Mouse (Mus musculus): Measurements from ENCODE around the gene Zfp747.
"Not testable (repeated sequence)": the region's sequence is repeated elsewhere in the genome, so short reads cannot be mapped to it uniquely, and the experiment has no call there.

Gene Zfp747

DNA sequence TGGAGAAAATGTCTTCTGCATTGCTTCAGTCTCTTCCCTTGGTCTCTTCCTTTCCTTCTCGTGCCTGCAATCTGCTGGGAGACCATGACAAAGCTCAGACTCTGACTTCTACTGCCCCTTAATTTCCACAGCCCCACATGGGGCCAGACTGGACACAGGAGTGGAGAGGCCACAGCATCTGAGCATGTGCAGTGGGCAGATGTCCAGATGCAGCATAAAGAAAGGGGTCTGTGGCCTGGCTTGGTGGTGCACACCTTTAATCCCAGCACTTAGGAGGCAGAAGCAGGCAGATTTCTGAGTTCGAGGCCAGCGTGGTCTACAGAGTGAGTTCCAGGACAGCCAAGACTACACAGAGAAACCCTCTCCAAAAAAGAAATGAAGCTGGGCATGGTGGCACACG, 9.7 kb upstream of the Zfp747 start:
- in situ Hi-C loops (cut with MboI; ENCODE audit: low pct_unique_long_range_greater_than_20kb in 1 of 2, low sequenced_read_pairs in 2 of 2, unreplicated experiment in 1 of 2), result not testable (repeated sequence)

DNA sequence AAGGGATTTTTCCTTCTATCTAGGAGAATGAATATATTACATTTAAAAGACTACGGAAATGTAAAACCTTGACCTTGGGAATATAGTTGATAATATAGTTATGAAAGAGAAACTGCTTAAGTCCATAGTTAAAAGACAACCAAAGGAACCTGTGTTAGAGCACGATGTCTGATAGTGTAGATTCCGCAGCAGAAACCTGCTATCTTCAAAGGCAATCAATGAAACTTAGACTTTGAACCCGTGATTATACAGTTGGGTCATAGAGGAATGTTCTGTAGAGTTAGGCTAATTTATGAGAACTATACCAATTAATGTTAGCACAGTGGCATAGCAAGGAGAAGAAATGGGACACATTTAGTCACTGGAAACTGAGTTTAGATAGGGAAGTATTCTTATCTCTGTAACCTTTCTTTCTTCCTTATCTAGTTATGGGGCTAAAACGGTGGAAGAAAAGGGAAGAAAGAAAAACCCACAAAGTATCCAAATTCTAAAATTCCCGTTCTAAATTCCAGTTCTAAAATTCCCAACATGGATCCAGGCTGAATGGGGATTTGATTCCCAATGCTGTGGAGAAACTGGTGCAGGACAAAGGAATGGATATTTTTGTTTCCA, 2.6 kb upstream of the Zfp747 start:
- in situ Hi-C loops (cut with MboI; ENCODE audit: low pct_unique_long_range_greater_than_20kb in 1 of 2, low sequenced_read_pairs in 2 of 2, unreplicated experiment in 1 of 2), result no loop called here

DNA sequence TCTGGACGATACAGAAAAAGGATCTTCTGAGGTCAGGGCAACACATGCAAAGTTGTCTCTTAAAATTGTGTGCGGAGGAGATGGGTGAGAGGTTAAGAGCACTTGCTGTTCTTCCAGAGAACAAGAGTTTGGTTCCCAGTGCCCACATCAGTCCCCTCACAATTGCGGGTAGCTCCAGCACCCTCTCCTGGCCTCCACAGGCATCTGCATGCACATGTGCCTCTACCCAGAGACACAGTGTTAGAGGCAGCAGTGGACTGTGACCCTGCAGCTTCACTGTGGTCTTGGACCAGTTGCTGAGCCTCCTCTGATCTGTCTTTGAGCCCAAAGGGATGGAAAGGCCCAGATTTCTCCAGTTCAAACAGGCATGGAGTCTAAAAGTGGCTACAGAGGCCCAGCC, 4.0 kb downstream of the Zfp747 start:
- in situ Hi-C loops (cut with MboI; ENCODE audit: low pct_unique_long_range_greater_than_20kb in 1 of 2, low sequenced_read_pairs in 2 of 2, unreplicated experiment in 1 of 2), result not testable (repeated sequence)

DNA sequence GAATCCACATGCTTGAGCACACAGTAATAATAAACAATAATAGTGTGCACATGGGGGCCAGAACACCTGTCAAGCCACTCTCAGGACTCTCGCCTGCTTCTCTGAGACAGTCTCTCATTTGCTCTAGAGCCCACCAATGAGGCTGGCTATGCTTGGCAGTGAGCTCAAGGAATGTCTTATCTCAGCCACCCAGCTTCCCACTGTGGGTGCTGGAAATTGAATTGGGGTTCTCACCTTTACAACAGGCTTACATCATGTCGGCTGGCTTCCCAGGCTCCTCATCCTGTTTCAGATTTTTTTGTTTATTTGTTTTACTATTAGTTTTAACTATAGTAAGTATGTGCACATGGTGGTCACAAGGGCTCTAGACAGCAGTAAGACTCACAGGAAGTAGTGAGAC, 4.6 kb downstream of the Zfp747 start:
- in situ Hi-C loops (cut with MboI; ENCODE audit: low pct_unique_long_range_greater_than_20kb in 1 of 2, low sequenced_read_pairs in 2 of 2, unreplicated experiment in 1 of 2), result no loop called here

DNA sequence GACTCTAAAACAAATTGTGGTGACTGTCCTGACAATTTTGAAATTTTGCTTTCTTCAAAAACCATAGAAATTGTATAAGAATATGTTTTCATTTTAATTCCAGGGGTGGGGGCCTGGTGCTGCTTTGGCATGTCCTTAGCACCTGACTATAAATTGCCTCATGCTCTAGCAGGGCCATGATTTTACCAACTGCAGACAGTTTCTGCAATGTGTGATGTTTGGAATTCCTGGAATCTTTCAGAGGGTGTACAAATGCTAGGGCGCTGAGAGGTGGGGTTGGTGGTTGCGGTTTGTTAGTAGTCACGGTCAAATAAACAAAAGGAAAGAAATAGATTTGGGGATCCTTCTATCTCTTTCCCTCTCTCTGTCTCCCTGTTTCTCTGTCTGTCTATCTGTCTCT, 9.6 kb downstream of the Zfp747 start:
- in situ Hi-C loops (cut with MboI; ENCODE audit: low pct_unique_long_range_greater_than_20kb in 1 of 2, low sequenced_read_pairs in 2 of 2, unreplicated experiment in 1 of 2), result no loop called here

DNA sequence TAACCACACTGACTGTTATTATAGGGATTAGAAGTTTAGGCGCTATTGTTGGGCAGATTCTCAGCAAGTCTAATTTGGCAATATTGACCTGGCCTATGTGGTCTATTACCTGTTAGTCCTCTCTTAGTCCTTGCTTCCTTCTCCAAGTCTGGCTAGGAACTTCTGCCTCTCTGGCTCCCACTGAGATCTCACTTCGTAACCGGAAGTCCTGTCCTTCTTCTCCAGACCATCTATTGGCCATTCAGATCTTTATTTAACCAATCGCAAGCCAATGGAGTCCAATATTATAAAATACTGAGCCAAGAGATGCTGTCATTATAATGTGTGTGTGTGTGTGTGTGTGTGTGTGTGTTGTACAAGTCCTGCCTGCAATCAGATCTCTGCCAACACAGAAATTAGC, 11.7 kb downstream of the Zfp747 start:
- in situ Hi-C loops (cut with MboI; ENCODE audit: low pct_unique_long_range_greater_than_20kb in 1 of 2, low sequenced_read_pairs in 2 of 2, unreplicated experiment in 1 of 2), result loop anchor here in 1 of 2 experiments (5.0 kb wide), 1 partner anchor 38 kb away; no protein-coding TSS in a partner anchor

DNA sequence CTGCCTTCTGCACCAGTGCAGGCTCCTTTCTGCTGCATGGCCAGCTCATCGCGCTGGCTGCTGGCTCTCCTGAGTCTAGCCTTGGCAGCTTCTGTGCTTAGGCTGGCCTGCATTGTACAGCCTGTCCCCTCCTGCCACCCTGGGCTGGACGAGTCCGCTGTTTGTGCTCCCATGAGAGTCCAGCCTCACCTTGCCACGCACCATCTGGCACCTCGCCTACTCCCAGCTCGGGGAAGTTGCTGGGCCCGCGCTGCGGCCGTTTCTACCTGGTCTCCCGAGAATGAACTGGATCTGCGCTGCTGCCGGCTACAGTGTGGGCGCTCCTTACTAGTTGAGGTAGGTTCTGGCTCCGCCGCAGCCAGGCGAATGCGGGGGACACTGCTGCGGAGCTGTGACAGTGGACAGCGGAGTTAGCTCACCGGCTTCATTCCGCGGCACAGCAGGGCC, 12.4 kb downstream of the Zfp747 start:
- in situ Hi-C loops (cut with MboI; ENCODE audit: low pct_unique_long_range_greater_than_20kb in 1 of 2, low sequenced_read_pairs in 2 of 2, unreplicated experiment in 1 of 2), result loop anchor here in 1 of 2 experiments (5.0 kb wide), 1 partner anchor 39 kb away; no protein-coding TSS in a partner anchor

DNA sequence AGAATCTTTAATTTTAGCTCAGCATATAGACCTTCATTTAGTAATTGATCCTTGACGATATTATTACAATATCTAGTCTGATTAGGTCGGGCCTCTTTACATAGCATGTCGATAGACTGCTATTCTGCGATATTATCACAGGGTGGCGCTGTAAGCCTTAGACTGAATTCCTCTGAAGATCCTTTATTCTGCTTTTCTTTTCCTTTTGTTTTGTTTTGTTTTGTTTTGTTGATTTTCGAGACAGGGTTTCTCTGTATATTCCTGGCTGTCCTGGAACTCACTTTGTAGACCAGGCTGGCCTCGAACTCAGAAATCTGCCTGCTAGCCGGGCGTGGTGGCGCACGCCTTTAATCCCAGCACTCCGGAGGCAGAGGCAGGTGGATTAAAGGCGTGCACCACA, 13.4 kb downstream of the Zfp747 start:
- in situ Hi-C loops (cut with MboI; ENCODE audit: low pct_unique_long_range_greater_than_20kb in 1 of 2, low sequenced_read_pairs in 2 of 2, unreplicated experiment in 1 of 2), result loop anchor here in 1 of 2 experiments (5.0 kb wide), 1 partner anchor 40 kb away; no protein-coding TSS in a partner anchor

DNA sequence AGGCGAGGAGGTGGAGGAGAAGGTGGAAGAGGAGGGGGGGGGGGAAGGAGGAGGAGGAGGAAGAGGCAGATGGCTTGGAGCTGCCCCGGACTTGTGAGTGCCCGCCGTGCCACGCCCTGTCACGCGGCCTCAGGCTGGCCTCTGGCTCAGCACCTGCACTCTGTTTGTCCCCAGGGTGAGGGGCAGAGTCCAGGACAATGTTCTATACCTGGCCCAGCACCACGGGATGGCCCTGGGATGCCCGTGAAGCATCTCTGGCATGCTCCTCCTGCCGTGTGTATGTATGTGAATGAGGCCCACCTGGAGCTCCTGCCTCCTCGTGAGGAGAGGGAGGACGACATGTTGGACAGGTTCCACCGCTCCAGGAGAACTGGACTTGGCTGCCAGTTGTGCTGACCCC, 14.4 kb downstream of the Zfp747 start:
- in situ Hi-C loops (cut with MboI; ENCODE audit: low pct_unique_long_range_greater_than_20kb in 1 of 2, low sequenced_read_pairs in 2 of 2, unreplicated experiment in 1 of 2), result loop anchor here in 1 of 2 experiments (5.0 kb wide), 1 partner anchor 41 kb away; no protein-coding TSS in a partner anchor

DNA sequence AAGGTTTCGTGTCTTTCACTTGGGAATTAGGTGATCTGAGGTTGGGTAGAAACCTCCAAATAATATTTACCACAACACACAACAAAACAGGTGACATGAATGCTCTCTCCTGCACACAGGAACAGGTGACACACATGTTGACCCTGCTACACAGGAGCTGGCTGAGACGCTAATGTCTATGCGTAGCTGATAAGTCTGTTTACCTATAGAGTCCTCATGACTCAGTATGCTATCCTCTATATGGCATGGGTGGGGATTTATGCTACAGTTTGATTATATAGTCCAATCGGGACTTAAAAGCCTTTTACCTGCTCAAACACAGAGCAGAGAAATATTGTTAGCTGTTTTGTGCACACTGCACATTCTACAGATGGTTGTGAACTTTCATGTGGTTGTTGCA, 15.6 kb downstream of the Zfp747 start:
- in situ Hi-C loops (cut with MboI; ENCODE audit: low pct_unique_long_range_greater_than_20kb in 1 of 2, low sequenced_read_pairs in 2 of 2, unreplicated experiment in 1 of 2), result loop anchor here in 1 of 2 experiments (5.0 kb wide), 1 partner anchor 42 kb away; no protein-coding TSS in a partner anchor

DNA sequence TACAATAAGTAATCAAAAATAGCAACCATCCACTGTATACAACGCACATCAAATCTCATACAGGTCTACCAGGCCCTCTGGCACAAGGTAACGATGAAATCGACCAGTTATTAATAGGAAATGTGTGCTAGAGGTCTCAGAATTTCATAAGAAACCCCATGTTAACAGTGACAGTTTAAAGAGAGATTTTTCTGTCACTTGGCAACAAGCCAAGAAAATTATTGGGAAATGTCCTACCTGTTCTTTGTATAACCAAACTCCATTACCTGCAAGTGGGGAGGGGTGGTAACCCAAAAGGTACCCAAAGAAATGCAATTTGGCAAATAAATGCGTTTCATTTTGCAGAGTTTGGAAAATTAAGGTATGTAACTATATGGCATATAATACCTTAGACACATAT, 17.4 kb downstream of the Zfp747 start:
- in situ Hi-C loops (cut with MboI; ENCODE audit: low pct_unique_long_range_greater_than_20kb in 1 of 2, low sequenced_read_pairs in 2 of 2, unreplicated experiment in 1 of 2), result no loop called here

DNA sequence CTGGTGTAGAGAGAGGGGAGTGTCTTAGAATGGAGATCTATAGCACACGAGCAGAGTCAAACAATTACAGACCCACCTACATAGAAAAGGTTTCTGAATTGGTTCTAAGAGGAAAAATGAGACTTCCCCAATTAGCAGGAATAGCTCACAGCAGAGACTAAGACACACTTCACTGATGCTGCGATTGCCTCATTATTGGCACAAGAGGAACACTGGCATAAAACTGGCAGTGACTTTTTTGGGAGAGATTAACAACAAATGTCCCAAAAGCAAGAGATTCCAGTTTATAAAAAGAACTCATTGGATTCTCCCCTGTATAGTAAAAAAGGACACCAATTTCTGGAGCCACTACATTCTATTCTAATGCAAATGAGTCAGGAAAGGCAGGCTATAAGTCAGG, 18.0 kb downstream of the Zfp747 start:
- in situ Hi-C loops (cut with MboI; ENCODE audit: low pct_unique_long_range_greater_than_20kb in 1 of 2, low sequenced_read_pairs in 2 of 2, unreplicated experiment in 1 of 2), result no loop called here

DNA sequence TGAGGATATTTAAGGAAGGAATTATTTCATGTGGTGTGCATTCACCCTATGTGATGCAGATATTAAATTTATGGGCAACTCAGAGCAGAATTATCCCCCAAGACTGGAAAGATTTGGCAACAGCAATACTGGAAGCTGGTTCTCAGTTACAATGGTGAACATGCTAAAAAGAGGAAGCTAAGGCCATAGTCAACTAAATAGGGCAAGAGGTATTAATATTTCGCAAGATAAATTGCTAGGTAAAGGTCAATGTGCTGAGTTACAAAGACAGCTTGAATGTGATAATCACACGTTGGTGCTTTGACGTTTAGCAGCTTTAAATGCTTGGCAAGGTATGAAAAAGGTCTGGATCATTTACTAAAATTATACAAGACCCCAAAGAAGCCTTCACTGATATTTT, 20.1 kb downstream of the Zfp747 start:
- in situ Hi-C loops (cut with MboI; ENCODE audit: low pct_unique_long_range_greater_than_20kb in 1 of 2, low sequenced_read_pairs in 2 of 2, unreplicated experiment in 1 of 2), result no loop called here

DNA sequence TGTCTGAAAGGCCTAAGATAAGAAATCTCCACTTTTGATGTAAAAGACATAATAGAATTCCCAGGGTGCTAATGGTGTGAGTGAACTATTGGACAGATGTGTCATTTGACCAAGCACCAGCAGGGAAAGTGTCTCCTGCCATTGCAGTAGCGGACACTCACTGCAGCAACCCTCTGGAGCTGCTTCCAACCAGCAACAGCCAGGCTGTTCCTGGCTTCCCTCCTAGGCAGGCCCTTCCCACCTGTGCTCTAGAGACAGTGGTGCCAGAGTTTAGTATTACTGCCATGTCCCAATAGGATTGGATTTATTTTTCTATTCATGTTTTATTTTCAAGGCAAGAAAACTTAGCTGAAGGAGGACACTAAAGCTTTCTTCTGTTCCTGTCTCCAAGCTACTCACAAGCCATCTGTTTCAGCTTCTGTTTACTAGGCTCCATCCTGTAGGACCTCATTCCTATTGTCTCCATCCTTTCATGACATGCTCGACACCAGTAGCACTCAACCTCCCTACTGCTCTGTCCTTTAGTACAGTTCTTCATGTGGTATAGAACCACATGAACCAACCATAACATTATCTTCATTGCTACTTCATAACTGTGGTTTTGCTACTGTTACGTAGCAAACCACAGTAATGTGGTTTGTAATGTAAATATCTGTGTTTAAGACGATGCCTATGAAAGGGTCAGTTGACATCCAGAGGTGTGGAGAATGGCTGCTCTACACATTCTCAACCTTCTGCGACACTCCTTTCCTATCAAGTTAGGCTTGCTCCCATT, 24.4 kb downstream of the Zfp747 start:
- in situ Hi-C loops (cut with MboI; ENCODE audit: low pct_unique_long_range_greater_than_20kb in 1 of 2, low sequenced_read_pairs in 2 of 2, unreplicated experiment in 1 of 2), result no loop called here

DNA sequence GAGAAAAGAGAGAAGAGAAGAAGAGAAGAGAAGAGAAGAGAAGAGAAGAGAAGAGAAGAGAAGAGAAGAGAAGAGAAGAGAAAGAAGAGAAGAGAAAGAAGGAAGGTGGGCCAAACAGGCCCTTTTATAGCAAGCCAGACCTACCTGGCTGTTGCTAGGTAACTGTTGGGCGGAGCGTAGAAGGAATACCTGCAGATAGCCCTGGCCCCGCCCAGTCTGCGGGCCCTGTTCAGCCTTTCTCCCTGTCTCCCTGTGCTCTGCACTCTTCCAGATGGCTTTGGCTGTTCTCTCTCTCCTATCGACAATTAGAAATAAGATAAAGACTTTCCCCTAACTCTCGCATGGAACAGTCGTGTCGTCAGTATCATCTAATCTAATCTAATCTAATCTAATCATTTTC, 29.2 kb downstream of the Zfp747 start:
- in situ Hi-C loops (cut with MboI; ENCODE audit: low pct_unique_long_range_greater_than_20kb in 1 of 2, low sequenced_read_pairs in 2 of 2, unreplicated experiment in 1 of 2), result no loop called here

DNA sequence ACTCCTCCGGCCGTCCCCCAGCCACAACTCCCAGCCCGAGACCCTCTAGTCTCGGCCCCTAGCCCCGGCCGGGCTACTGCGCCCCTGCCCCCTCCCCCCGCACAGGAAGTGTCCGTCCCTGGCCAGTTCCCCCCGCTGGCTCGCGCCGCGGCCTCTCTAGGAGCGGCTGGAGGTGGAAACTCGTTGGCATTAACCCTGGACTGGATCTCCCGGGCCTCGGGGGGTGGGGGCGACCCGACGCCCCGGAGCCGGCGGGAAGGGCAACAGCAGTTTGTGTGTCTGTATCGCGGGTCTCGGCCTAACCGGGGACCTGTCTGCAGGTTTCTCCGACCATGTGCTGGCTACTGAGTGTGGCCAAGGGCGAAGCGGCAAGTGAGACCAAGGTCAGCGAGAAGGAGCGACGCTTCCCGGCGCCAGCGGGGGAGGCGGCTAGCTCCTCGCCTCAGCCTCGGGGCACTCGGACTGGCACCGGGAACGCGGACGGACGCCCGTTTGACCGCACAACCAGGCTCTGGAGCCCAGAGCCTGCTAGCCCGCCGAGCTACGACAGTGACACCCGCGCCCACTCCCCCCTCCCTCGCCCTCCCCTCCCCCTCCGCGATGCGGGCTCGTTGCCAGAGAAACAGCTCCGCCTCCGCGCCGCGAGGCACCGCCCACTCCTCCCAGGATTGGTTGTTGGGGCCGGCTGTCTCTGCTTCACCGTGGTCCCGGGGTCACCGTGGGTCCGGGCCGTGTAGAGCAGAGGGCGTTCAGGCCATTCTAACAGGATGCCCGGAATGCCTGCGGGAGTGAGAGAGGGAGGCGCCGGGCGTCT, 30.1 kb downstream of the Zfp747 start, which contains the start of gene Zfp768:
TSS of gene Zfp768 (minus strand) at position 78 of the 814 bp plus-strand sequence.
- in situ Hi-C loops (cut with MboI; ENCODE audit: low pct_unique_long_range_greater_than_20kb in 1 of 2, low sequenced_read_pairs in 2 of 2, unreplicated experiment in 1 of 2), result no loop called here

DNA sequence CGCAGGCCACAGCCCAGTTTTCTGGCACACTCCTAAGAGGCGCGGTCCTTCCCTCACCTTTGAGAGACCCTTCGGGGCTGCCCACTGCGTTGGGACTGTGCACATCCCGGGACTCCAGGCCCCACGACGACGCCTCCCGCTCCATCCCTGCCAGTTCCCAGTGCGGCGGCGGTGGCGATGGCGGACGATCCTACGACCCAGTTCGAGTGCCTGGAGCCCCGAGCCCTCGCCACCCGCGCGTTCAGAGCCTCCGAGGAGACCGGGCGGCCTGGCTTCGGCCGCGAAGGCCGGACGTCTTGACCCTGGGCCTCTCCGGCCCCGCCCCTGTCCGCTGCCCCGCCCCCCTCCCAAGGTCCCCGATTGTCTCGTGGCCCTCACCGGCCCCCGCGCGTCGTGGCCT, 30.8 kb downstream of the Zfp747 start:
- in situ Hi-C loops (cut with MboI; ENCODE audit: low pct_unique_long_range_greater_than_20kb in 1 of 2, low sequenced_read_pairs in 2 of 2, unreplicated experiment in 1 of 2), result no loop called here

DNA sequence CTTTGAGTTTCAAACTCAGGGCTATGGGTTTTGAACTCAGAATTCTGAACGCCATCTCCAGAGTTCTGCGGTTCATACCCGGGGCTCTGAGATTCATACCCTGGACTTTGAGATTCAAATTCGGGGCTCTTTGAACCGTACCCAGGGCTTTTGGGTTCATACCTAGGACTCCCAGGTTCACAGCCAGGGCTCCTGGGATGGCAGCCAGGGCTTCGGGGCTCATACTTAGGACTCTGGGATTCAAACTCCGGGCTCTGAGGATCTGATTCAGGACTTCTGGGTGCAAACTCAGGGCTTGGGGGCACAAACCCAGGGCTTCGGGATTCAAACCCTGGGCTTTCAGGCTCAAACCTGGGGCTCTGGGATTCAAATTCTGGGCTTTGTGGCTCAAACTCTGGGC, 31.5 kb downstream of the Zfp747 start:
- in situ Hi-C loops (cut with MboI; ENCODE audit: low pct_unique_long_range_greater_than_20kb in 1 of 2, low sequenced_read_pairs in 2 of 2, unreplicated experiment in 1 of 2), result no loop called here

All from mouse embryonic stem cell (cell line).